Mouse (Mus musculus): ENCODE results near the gene Gm17359. TPM values are rescaled to one million over a fixed set of nuclear protein-coding genes. Genes with fewer than 3 reads are reported as not detected.

The Gm17359 gene
- polyA plus RNA-seq, 1 experiment = not detected

GRCm38 (mm10) chr3:79475980-79476379, 139.5 kb downstream of the Gm17359 start:
- no peak for TF ChIP-seq GATA1 (IDR thresholded peaks at IDR 0.05; ENCODE audit: low read length)

GRCm38 (mm10) chr3:79478400-79478799, 141.9 kb downstream of the Gm17359 start:
- TF ChIP-seq GATA1 (IDR thresholded peaks at IDR 0.05; ENCODE audit: low read length) = no peak

- no peak for TF ChIP-seq GATA1 (IDR thresholded peaks at IDR 0.05; ENCODE audit: low read length)
Measured at GRCm38 (mm10) chr3:79478880-79479279, 142.4 kb downstream of the Gm17359 start.

- no peak for TF ChIP-seq GATA1 (IDR thresholded peaks at IDR 0.05; ENCODE audit: low read length)
Measured at GRCm38 (mm10) chr3:79484286-79485063, 148.0 kb downstream of the Gm17359 start.

GRCm38 (mm10) chr3:79488025-79488424, 151.6 kb downstream of the Gm17359 start:
- no peak for TF ChIP-seq GATA1 (IDR thresholded peaks at IDR 0.05; ENCODE audit: low read length)

GRCm38 (mm10) chr3:79490102-79490501, 153.6 kb downstream of the Gm17359 start:
- TF ChIP-seq GATA1 (IDR thresholded peaks at IDR 0.05; ENCODE audit: low read length) = no peak

GRCm38 (mm10) chr3:79491614-79492013, 155.2 kb downstream of the Gm17359 start:
- no peak for TF ChIP-seq GATA1 (IDR thresholded peaks at IDR 0.05; ENCODE audit: low read length)

GRCm38 (mm10) chr3:79493064-79493463, 156.6 kb downstream of the Gm17359 start:
- TF ChIP-seq GATA1 (IDR thresholded peaks at IDR 0.05; ENCODE audit: low read length) = no peak

- TF ChIP-seq GATA1 (IDR thresholded peaks at IDR 0.05; ENCODE audit: low read length) = no peak
Measured at GRCm38 (mm10) chr3:79494028-79494427, 157.6 kb downstream of the Gm17359 start.

GRCm38 (mm10) chr3:79495151-79495550, 158.7 kb downstream of the Gm17359 start:
- no peak for TF ChIP-seq GATA1 (IDR thresholded peaks at IDR 0.05; ENCODE audit: low read length)

GRCm38 (mm10) chr3:79496668-79497067, 160.2 kb downstream of the Gm17359 start:
- TF ChIP-seq GATA1 (IDR thresholded peaks at IDR 0.05; ENCODE audit: low read length) = no peak

- no peak for TF ChIP-seq GATA1 (IDR thresholded peaks at IDR 0.05; ENCODE audit: low read length)
Measured at GRCm38 (mm10) chr3:79500279-79500678, 163.8 kb downstream of the Gm17359 start.

- no peak for TF ChIP-seq GATA1 (IDR thresholded peaks at IDR 0.05; ENCODE audit: low read length)
Measured at GRCm38 (mm10) chr3:79501166-79501728, 164.8 kb downstream of the Gm17359 start.

Other genes with a start within 250 kb of the Gm17359 start
- gene Rapgef2, start 50.1 kb upstream of the Gm17359 start, polyA plus RNA-seq (2012) = 0.89 and 0.90 TPM in 2 replicates
- gene Fnip2, start 231.1 kb downstream of the Gm17359 start, polyA plus RNA-seq (2012) = 2.1 and 2.2 TPM in 2 replicates